Mouse (Mus musculus) thymus, postnatal 25 days (tissue): ENCODE results near the gene Nrm.

Source experiments
- DNase-seq: peaks from one replicate; pipeline ENCODE4 v3.0.0; 2022

Gene Nrm

GRCm38 (mm10) chr17:35868165-35868820, 7.2 kb downstream of the Nrm start:
- DNase-seq = peak; percentile 73

GRCm38 (mm10) chr17:35868961-35869345, 7.8 kb downstream of the Nrm start:
- peak; percentile 39 for DNase-seq

- peak; percentile 64 for DNase-seq
Measured at GRCm38 (mm10) chr17:35869346-35870067, 8.4 kb downstream of the Nrm start.

DNA sequence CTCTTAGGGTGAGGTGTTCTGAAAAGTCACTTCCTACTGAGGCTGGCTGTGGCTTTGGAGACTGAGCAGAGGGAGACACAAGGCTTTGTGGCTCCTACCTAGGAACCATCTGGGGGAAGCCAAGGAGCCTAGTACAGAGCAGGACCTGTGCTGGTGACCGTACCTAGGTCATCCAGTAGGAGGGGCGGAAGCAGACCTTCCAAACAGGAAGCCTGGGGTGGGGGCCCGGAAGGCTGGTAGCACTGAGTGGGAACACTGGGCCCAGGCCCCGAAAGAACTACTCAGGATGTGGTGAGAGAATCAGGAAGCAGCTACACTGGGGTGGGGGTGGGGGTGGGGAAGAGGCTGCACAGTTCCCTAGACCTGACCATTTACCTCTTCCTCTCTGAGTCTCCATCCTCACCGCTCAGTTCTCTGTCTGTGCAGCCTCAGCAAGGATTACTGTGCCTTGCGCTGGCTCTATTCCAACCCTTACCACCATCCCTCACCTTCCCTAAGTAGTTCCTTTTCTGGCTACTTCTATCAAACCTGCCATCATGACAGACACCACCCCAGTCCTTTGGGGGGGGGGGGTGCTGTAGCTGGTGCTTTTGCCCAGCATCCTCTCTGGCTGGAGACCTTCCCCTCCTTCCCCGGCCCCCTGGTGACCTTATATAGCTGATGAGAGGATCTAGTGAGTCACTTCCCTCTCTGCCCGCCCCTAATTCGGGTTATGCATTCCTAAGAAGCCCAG, 9.2 kb downstream of the Nrm start:
- peak; percentile 89 for DNase-seq

GRCm38 (mm10) chr17:35870884-35871696, 10.0 kb downstream of the Nrm start:
- peak; percentile 58 for DNase-seq

DNA sequence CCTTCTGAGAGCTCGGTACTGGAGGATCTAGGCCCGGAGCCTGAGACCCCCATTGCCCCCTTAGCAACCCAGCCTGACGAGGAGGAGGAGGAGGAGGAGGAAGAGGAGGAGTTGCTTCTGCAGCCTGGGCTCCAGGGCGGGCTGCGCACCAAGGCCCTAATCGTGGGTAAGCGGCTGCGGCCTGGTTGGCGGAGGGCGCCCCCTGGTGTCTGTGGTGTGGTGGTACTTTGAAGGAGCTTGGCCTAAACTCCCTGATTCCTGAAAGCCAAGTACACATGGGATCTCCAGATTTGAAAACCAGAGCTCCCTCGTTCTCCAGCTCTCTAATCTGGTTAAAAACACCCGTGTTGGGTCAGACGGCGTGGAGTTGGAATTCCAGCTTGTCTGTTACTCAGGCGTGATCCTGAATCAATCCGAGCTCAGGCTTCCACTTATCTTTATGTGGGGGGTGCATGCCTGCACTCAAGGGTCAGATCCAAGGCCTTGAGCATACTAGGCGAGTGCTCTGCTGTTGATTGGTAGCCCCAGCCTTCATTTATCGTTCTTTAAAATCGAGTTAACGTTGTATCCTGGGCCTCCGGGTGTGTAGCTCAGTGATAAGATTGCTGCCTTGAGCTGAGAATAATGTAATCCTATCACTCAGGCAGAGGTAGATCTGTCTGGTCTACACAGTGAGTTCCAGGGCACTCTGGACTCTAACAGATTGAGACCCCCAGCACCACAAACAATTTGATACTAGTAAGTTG, 12.8 kb downstream of the Nrm start:
- peak; percentile 91 for DNase-seq

DNA sequence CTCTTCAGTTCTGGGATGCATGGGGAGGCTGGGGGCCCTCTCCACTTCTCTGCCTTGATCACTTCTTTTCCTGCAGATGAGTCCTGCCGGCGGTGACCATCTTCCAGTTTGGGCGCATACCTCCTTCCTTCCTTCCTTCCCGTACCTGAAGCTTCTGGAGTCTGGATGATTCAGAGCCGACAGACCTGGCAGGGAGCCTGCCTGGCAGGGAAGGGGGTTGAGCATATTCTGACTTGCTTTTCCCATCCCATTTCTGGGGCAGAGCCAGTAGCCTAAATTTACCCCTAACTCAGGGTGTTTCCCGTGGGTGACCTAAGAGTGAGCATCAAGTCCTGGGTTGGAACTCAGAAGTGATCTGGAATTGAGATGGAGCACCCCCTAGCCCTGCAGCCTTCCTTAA, 13.6 kb downstream of the Nrm start:
- DNase-seq = no peak

DNA sequence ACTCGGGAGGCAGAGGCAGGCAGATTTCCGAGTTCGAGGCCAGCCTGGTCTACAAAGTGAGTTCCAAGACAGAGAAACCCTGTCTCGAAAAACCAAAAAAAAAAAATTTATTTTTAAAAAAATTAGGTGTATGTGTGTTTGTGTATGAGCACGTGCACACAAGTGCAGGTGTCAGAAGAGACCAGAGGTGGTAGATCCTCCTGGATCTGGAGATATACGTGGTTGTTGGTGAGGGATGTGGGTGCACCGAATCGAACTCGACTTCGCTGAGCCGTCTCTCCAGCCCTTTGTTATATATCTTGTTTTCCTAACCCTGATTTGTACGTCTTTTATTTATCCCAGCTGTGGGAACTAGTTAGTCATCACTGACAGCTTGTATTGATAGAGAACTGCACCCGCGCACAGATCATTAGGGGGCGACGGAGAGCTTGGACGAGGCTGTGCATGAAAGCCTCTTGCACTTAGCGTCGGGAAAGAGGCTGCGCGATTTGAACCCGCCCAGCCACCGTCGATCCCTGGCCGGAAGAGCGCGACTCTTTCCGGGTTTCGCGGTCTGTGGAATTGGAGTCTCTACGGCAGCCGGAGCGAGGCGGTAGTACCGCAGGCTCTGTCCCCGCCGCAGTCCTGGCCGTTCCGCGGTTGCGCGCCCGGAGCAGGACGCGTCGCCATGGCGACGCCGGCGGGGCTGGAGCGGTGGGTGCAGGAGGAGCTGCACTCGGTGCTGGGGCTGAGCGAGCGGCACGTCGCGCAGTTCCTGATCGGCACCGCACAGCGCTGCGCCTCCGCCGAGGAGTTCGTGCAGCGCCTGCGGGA, 18.3 kb downstream of the Nrm start, which contains the start of gene Dhx16:
Dhx16 (plus strand) TSS at position 575 of the 813 bp plus-strand sequence.
- peak; percentile 95 for DNase-seq

- DNase-seq = no peak
Measured at GRCm38 (mm10) chr17:35882924-35883323, 21.8 kb downstream of the Nrm start.

DNA sequence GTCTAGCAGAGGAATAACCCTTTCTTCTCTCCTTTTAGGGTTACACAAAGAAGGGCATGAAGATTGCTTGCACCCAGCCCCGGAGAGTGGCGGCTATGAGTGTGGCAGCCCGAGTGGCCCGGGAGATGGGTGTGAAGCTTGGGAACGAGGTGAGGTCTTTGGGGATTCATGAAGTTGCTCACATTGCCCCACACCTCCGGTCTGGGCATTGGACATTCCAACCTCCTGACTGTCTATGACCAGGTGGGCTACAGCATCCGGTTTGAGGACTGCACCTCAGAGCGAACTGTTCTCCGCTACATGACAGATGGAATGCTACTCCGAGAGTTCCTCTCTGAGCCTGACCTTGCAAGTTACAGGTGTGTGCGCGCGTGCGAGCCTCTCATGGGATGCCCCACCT, 22.7 kb downstream of the Nrm start:
- DNase-seq = no peak

DNA sequence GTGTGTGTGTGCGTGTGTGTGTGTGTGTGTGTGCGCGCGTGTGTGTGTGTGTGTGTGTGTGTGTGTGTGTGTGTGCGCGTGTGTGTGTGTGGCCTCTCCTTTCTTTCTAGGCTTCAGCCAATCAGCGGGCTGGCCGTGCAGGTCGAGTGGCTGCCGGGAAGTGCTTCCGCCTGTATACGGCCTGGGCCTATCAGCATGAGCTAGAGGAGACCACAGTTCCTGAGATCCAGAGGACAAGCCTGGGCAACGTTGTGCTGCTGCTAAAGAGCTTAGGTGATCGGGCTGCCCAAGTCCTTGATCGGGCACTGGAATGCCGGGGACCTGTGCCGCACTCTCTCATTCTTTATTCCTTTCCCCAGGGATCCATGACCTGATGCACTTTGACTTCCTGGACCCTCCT, 26.6 kb downstream of the Nrm start:
- no peak for DNase-seq

GRCm38 (mm10) chr17:35896781-35897643, 35.9 kb downstream of the Nrm start, which contains the start of gene 2310061I04Rik:
Gene 2310061I04Rik, minus strand, starts transcription at chr17:35897431.
- peak; percentile 95 for DNase-seq

GRCm38 (mm10) chr17:35897644-35898573, 36.8 kb downstream of the Nrm start:
- peak; percentile 23 for DNase-seq

DNA sequence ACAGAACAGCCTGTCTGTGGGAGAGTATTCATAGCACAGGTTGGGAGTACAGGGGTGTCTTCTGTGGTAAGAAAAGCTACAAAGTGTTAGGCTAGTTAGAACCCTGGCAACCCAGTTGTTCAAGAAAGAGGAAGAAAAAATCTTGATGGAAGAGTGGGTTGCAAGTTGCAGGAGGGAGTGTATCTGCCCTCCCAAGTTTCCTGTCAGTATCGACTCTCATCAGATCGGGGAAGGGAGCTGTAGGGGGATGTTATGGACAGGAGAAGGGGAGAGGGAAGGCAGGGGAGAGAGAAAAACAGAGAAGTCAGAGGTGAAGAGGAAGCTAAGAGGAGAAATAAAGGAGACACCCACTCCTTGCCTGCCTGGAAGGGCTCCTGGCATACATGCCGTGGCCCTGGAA, 39.5 kb downstream of the Nrm start:
- DNase-seq = no peak

GRCm38 (mm10) chr17:35903343-35903991, 42.3 kb downstream of the Nrm start:
- no peak for DNase-seq

GRCm38 (mm10) chr17:35903992-35904355, 42.9 kb downstream of the Nrm start:
- DNase-seq = peak; percentile 28

- DNase-seq = no peak
Measured at GRCm38 (mm10) chr17:35905587-35905986, 44.5 kb downstream of the Nrm start.

- DNase-seq = no peak
Measured at GRCm38 (mm10) chr17:35907609-35908008, 46.5 kb downstream of the Nrm start.
